Mouse (Mus musculus) natural killer cell, adult 2 months (primary cell): ENCODE data around the gene Xpnpep1.

ENCODE experiments used
- DNase-seq, 2 experiments: peaks; one replicate each; pipeline ENCODE4 v3.0.0; 2022; ENCODE audit warnings: low spot score in 2 of 2

Gene Xpnpep1

DNA sequence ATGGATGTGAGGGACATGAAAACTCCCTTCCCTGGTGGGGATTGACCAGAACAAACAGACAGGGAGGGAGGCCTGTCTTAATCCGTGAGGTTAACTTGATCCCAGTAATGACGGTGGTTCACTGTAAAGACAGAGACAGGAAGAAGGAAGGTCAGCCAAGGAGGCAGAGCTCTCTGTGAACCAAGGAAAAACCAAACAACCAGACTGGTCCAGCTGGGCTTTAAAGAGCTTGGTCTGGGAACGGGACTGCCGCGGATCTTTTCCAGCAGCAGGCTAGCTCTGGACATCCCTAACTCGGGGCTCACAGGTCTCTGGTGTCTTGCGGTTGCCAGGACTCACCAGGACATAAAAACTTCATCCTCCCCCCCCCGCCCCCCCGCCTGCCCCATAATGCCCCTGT is 26.5 kb upstream of the Xpnpep1 start:
- no peak for DNase-seq

- no peak for DNase-seq
Measured at GRCm38 (mm10) chr19:53064972-53065361, 25.0 kb upstream of the Xpnpep1 start.

DNA sequence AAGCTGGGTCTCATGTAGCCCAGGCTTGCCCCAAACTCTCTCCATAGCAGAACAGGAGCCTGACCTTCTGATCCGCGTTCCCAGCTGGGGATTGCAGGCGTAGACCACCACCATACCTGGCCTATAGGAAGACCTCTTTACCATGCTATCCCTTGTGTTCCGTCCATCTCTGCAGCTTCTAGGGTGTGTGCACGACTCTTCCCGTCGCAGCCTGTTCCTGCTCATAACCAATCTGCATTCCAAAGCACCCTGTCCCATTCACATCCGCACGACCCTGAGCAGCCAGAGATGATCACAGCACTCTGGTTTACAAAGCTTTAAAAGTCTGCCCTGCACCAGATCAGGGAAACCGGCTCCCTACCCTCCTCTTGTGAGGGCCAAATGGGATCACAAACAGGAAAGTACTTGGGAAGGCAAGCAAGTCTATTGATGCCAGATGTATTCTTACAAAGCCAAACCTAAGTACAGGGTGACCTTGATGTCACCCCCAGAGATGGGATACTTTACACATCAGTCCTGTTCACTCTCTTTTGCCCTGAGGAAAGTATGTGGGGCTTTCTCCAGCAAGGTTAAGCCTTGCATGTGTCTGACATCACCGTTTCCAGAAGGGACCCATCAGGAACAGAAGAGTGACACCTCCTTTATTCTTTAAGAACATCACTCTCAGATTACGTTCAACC is 24.4 kb upstream of the Xpnpep1 start:
- no peak for DNase-seq

DNA sequence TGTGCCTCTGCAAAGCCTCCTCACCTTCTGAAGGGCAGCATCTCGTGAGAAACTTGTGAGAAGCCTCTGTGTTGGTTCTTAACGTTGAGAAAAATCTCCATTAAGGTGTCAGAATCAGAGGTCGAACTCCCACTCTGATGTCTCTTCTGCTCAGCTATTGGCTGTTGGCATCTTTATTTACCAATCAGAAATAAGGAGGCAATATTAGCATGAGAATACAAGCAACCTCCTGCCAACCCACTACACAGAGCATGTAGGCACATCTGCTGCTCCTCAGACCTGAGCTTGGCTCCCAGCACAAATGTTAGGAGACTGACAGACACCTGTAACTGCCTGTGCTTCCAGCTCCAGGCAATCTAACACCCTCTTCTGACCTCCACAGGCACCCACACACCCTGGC is 22.0 kb upstream of the Xpnpep1 start:
- no peak for DNase-seq

- DNase-seq, result no peak
Measured at GRCm38 (mm10) chr19:53059344-53060111, 19.5 kb upstream of the Xpnpep1 start.

DNA sequence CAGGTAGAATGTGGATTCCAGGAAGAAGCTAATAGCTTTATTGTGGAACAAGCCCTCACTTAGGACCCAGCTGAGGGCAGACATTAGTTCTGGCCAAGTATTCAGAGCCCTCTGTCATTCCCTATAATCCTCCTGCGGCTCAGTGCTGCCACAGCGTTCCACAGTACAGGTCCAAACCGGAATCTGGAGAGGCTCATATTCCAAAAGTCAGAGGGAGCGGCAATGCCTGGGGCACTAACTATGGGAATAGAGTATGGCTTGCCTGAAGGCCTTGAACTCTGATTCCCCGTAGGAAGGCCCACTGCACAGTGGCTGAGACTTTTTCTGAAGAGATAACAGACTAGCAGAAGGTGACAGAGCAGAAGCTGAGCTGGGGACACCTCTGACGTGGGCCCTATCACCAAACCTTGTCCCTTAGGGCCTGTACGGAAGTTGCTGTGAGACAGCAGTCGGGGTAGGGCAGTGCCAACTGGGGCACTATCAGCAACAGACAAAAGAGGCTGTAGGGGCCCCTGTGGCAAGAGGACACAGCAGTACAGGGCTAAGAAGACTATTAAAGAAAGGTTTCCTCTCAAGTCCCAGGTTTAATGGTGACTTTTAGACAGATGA is 18.8 kb upstream of the Xpnpep1 start:
- DNase-seq, result no peak

DNA sequence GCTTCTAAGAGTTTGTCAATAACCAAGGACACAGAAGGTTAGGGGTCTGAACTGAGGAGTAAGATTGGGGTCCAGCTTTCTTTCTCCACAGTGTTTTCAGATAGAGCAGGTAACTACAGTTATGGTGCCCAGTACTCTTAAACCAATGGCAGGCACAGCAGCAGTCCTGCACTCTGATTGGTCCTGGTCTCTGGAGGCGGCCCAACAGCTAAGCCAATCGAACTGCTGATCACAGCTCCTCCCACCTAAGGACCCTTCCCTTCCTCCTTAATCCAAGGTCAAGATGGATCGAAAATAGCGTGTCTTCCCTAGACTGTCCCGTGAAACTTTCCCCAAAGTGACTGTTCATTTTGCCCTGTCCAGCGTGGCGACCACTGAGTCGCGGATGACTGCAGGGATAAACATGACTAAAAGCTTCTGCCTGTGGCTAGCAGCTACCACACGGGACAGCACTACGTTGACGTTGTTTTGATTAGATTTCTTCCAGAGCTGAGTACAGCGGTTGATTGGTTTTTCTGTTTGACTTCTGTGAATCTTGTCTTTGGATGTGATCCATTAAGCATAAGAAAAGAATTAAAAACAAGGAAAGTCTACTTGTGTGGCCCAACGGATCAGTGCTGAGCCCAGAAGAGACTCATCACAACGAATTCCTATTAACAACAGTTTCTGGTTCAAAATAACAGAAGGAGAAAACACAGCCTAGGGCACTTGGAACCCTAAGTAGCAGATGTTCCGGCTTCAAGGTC is 18.1 kb upstream of the Xpnpep1 start:
- DNase-seq, result no peak

GRCm38 (mm10) chr19:53053355-53053754 is 13.3 kb upstream of the Xpnpep1 start:
- no peak for DNase-seq

- DNase-seq, result no peak
Measured at GRCm38 (mm10) chr19:53052031-53052670, 12.1 kb upstream of the Xpnpep1 start.

- DNase-seq, result no peak
Measured at GRCm38 (mm10) chr19:53051288-53051985, 11.4 kb upstream of the Xpnpep1 start.

DNA sequence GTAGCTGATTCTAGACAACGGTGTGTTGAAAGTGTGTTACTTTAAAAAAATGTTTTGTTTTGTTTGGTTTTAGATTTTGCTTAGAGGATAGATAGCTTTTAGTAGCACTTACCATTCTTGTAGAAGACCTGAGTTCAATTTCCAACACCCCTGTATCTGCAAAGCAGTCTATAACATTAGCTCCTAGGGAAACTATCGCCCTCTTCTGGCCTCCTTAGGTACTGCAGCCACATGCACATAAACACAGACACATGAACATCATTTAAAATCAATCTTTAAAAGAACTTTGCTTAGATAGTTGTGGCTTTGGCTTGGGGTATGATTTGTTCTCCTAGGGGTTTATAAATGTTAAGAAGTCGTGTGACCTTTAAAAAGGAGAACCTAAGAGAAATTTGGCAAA is 10.1 kb upstream of the Xpnpep1 start:
- DNase-seq, result peak in 1 of 2 experiments; percentile 20

GRCm38 (mm10) chr19:53047208-53047607 is 7.2 kb upstream of the Xpnpep1 start:
- no peak for DNase-seq

- DNase-seq, result no peak
Measured at GRCm38 (mm10) chr19:53043423-53044125, 3.6 kb upstream of the Xpnpep1 start.

- no peak for DNase-seq
Measured at GRCm38 (mm10) chr19:53041570-53041969, 1.6 kb upstream of the Xpnpep1 start.

DNA sequence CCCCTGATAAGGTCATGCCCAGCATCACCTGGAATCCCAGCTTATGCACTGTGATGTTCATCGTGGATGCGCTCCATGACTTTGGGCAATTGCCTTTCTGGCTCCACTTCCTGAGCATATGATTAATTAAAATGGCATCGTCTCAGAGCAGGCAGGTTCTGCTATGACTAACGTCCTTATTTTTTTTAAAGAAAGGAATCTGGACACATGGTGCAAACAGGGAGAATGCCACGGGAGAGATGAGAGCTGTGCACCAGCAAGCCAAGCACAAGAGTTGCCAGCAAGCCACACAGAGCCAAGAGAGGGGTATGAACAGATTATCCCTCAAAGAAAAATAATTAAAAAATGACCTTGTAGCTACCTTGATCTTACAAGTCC is 1.1 kb upstream of the Xpnpep1 start:
- no peak for DNase-seq

DNA sequence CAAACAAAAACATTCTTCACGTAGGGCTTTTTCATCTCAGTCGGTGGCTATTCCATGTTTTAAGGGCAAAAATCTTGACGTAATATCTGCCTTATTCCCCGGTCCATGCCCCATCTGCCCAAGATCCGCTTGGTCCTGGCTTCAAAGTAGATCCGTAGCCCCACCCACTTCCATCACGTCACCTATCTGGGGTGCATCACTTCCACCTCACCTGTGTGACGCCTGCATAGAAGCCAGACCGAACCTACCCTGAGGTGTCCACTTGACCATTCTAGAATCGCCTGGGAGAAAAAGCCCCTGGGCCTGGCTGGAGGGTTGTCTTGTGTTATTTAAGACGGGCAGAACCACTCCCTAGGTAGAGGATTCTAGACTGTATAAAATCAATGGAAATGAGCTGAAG is 924 bp downstream of the Xpnpep1 start:
- DNase-seq, result no peak

DNA sequence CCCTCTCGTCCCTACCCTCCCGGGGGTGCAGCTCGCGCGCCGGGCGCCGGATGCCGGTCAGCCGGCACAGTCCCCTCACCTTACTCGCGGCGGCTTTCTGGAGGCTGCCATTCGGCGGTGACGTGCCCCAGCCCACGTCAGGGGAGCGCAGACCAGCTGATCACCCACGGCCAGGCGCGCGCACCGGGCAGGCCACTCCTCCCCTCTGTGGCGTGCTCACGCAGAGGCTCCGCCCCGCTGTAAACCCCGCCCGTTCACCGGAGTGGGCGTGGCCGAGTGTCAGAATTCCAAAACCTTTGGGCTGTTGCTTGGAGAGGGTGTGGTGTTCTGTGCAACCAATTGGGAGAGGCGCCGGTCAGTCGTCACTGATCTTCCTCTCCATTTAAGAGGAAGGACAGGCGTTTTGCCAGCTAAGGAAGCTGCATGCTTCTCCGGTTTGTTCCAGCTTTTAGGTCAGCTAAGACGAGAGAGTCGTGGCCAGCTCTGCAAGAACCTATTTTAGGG is 1.5 kb downstream of the Xpnpep1 start:
- peak; percentile 83 to 87 for DNase-seq

- no peak for DNase-seq
Measured at GRCm38 (mm10) chr19:53037925-53038419, 2.0 kb downstream of the Xpnpep1 start.

DNA sequence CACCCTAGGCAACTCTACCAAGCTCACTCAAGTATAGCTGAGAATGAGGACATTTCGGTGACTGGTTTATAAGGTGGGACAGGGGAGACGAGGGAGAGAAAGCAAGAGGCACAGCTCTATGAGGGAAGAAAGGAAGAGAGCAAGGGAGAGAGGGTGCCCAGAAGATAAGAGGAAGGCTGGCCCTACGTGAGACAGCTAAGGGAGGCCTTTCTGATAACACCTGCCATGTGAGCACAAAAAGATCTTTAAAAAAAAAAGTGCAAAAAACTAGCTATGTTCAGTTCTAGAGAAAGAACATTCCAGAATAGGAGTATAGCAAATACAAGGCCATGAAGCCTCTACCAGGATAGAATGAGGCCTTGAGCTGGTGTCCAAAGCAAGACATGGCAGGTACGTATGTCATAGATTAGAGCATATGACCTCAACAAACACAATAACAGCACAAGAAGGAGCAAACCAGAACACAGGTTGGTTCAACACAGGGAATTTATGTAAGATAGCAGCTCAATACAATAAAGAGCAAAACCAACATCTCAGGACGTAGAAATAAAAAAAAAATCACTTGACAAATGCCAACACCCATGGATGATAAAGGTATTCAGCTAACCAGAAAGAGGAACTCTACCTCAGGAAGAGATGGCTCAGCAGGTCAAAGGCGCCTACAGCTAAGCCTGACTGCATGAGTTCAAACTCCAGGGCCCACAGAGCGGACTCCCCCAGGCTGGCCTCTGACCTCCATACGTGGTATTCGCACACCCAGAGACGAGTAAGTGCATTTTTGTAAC is 6.7 kb downstream of the Xpnpep1 start:
- DNase-seq, result no peak
